8 mouse cellular contexts compared by ENCODE assay signal in genomic region chr2:164862179-164862861, GRCm38 (mm10). TPM values are rescaled to one million over a fixed set of nuclear protein-coding genes. Genes with fewer than 3 reads are reported as not detected.
DNase-seq lines count a peak whose midpoint lies in the region; ATAC-seq and TF ChIP-seq lines count a peak whose summit lies in the region.

No protein-coding gene starts in this region.

- no peak overlapping the region for H3K27ac ChIP-seq in hindbrain, embryonic 10.5 days
- H3K27ac ChIP-seq in hindbrain, embryonic 11.5 days (ENCODE audit: low read depth, low read length): no peak overlapping the region
- H3K27ac ChIP-seq in MEL (ENCODE audit: control insufficient read depth, low read depth, low read length): peak overlapping the region; percentile 66
- 0 out of 2 replicates have a peak overlapping the region, but pooled peaks have one; percentile 4 for H3K27ac ChIP-seq in forebrain, embryonic 10.5 days

- TF ChIP-seq POLR2A in MEL (IDR thresholded peaks at IDR 0.05; ENCODE audit: control insufficient read depth in 1 of 2, insufficient read depth in 1 of 2, low read depth in 1 of 2, low read length in 2 of 2, poor library complexity in 1 of 2): no peak

- H3K36me3 ChIP-seq in hindbrain, embryonic 10.5 days: no peaks in the 10 kb centered on the region
- H3K36me3 ChIP-seq in hindbrain, embryonic 11.5 days (ENCODE audit: control insufficient read depth, insufficient read depth, low read length): no peaks in the 10 kb centered on the region
- H3K36me3 ChIP-seq in MEL (ENCODE audit: control insufficient read depth in 1 of 2, insufficient read depth in 2 of 2, low read length in 2 of 2): peaks cover 0 to 25% of the 10 kb centered on the region in 2 experiments; a peak in 2 of 4 replicates
- no peaks in the 10 kb centered on the region for H3K36me3 ChIP-seq in forebrain, embryonic 10.5 days (replicated peaks)

- TF ChIP-seq EP300 in MEL (IDR thresholded peaks at IDR 0.05; ENCODE audit: low read depth in 1 of 2, low read length in 2 of 2): peak; percentile 75 to 93

- H3K79me2 ChIP-seq in MEL (ENCODE audit: control insufficient read depth, insufficient read depth, low read length, poor library complexity): no peaks in the 10 kb centered on the region

- H3K9ac ChIP-seq in hindbrain, embryonic 11.5 days (ENCODE audit: low read depth, low read length): no peak overlapping the region
- peak overlapping the region; percentile 9; the same call in 1 of the 2 replicates for H3K9ac ChIP-seq in MEL (ENCODE audit: control insufficient read depth, low read depth, low read length, poor library complexity, severe bottlenecking)

- 58% methylated on average over 9 of the region's 9 CpGs for WGBS in hindbrain, embryonic 10.5 days
- 49% methylated on average over 9 of the region's 9 CpGs for WGBS in hindbrain, embryonic 11.5 days
- WGBS in forebrain, embryonic 10.5 days: 59% methylated on average over 9 of the region's 9 CpGs

- no peak for TF ChIP-seq RAD21 in MEL (IDR thresholded peaks at IDR 0.05; ENCODE audit: low read depth, low read length)

- peaks cover 26% of the 10 kb centered on the region for H3K27me3 ChIP-seq in hindbrain, embryonic 10.5 days (ENCODE audit: insufficient read depth, poor library complexity, severe bottlenecking)
- peaks cover 3% of the 10 kb centered on the region; the same call in 1 of the 2 replicates for H3K27me3 ChIP-seq in hindbrain, embryonic 11.5 days (ENCODE audit: control insufficient read depth, insufficient read depth, low read length)
- H3K27me3 ChIP-seq in MEL (ENCODE audit: control insufficient read depth in 1 of 2, insufficient read depth in 2 of 2, low read length in 2 of 2): no peaks in the 10 kb centered on the region
- H3K27me3 ChIP-seq in forebrain, embryonic 10.5 days (ENCODE audit: poor library complexity, severe bottlenecking): peaks cover 28% of the 10 kb centered on the region

- DNase-seq in hindbrain, embryonic 10.5 days (ENCODE audit: low spot score): peak; percentile 59
- no peak for DNase-seq in hindbrain, embryonic 11.5 days (ENCODE audit: low spot score)
- DNase-seq in MEL (ENCODE audit: low read depth, low spot score): peak; percentile 83
- no peak for DNase-seq in forebrain, embryonic 10.5 days (ENCODE audit: extremely low spot score, low spot score)
- peak; percentile 82 for DNase-seq in heart, postnatal 4 days
- DNase-seq in lung, postnatal 25 days (ENCODE audit: low spot score): peak; percentile 84
- DNase-seq in layer of hippocampus, adult 18-20 months (ENCODE audit: low spot score in 2 of 2): no peak

- H3K4me1 ChIP-seq in hindbrain, embryonic 10.5 days (replicated peaks): peaks cover 37% of the 10 kb centered on the region
- H3K4me1 ChIP-seq in hindbrain, embryonic 11.5 days (replicated peaks; ENCODE audit: control insufficient read depth, insufficient read depth, low read length): no peaks in the 10 kb centered on the region
- H3K4me1 ChIP-seq in MEL (ENCODE audit: control insufficient read depth in 1 of 2, insufficient read depth in 2 of 2, low read length in 2 of 2): peaks cover 26 to 46% of the 10 kb centered on the region in 2 experiments
- peaks cover 36% of the 10 kb centered on the region for H3K4me1 ChIP-seq in forebrain, embryonic 10.5 days

- no peak for TF ChIP-seq CTCF in MEL (IDR thresholded peaks at IDR 0.05 in 2 of 3, conservative IDR thresholded peaks at IDR 0.05 in 1 of 3; ENCODE audit: control insufficient read depth in 1 of 3, insufficient read depth in 1 of 3, low read depth in 2 of 3, low read length in 3 of 3, poor library complexity in 1 of 3, severe bottlenecking in 1 of 3)

- peaks cover under 1% of the 10 kb centered on the region; the same call in 1 of the 2 replicates for H3K9me3 ChIP-seq in hindbrain, embryonic 10.5 days
- H3K9me3 ChIP-seq in hindbrain, embryonic 11.5 days (ENCODE audit: control insufficient read depth, low read length): no peaks in the 10 kb centered on the region; the same call in 1 of the 2 replicates
- no peaks in the 10 kb centered on the region for H3K9me3 ChIP-seq in MEL (replicated peaks; ENCODE audit: insufficient read depth, low read length)
- H3K9me3 ChIP-seq in forebrain, embryonic 10.5 days: peaks cover 2% of the 10 kb centered on the region; the same call in 1 of the 2 replicates

- ATAC-seq in hindbrain, embryonic 11.5 days (ENCODE audit: low FRiP score): no peak
- no peak for ATAC-seq in inflammation-experienced regulatory T-cells, adult 6 months

- H3K4me2 ChIP-seq in hindbrain, embryonic 11.5 days (replicated peaks; ENCODE audit: low read depth, low read length): no peak overlapping the region

- no peak overlapping the region for H3K4me3 ChIP-seq in hindbrain, embryonic 10.5 days
- H3K4me3 ChIP-seq in hindbrain, embryonic 11.5 days (ENCODE audit: low read depth, low read length): no peak overlapping the region
- H3K4me3 ChIP-seq in MEL (ENCODE audit: control insufficient read depth in 1 of 2, insufficient read depth in 1 of 2, low read depth in 2 of 2, low read length in 2 of 2): peak overlapping the region in 1 of 2 experiments; percentile 5; a peak in 1 of 4 replicates
- H3K4me3 ChIP-seq in forebrain, embryonic 10.5 days: no peak overlapping the region

TF ChIP-seq in MEL, 35 proteins besides CTCF, POLR2A, EP300 and RAD21 (continues in another document):
- TF ChIP-seq MAFK (IDR thresholded peaks at IDR 0.05; ENCODE audit: borderline replicate concordance, low read depth, low read length): no peak
- peak; percentile 24; the same call in 1 of the 2 replicates for TF ChIP-seq HCFC1 (IDR thresholded peaks at IDR 0.05; ENCODE audit: low read depth, low read length)

RNA-seq across cellular contexts. Expression of gene Pltp, which starts 4.8 kb away (rescaled TPM):
- 47.2 and 78.1 TPM in 2 replicates for polyA plus RNA-seq in hindbrain, embryonic 10.5 days (2016; fragmentation: Nextera tagmentation; extraction: Ambion mirVana)
- polyA plus RNA-seq in hindbrain, embryonic 11.5 days (2014; fragmentation: Nextera tagmentation; extraction: Ambion mirVana): 62.2 and 67.6 TPM in 2 replicates
- 5.2 and 6.8 TPM in 2 replicates for total RNA-seq in MEL (2012; rRNA removed)
- polyA plus RNA-seq in MEL (2012; ENCODE audit: insufficient read depth in 1 of 2, insufficient read length in 2 of 2, low read depth in 1 of 2, low replicate concordance in 2 of 2, missing spikeins in 1 of 2): 10 to 100 TPM in 1 of 2 experiments, not detected in 1; 17.1 TPM
- polyA plus RNA-seq in forebrain, embryonic 10.5 days (2016; fragmentation: Nextera tagmentation; extraction: Ambion mirVana): 36.6 and 40.0 TPM in 2 replicates
- total RNA-seq in heart, postnatal 4 days (2021): 10 to 100 TPM; 13.2 to 20.5 TPM
- total RNA-seq in layer of hippocampus, adult 18-20 months (2021): 10 to 100 TPM; 77.0 to 77.9 TPM
- 1 to 10 TPM in 2 of 3 experiments, under 1 TPM in 1; 0.50 to 3.0 (median 1.3) TPM for polyA plus RNA-seq in inflammation-experienced regulatory T-cells, adult 6 months (2017; shearing (Covaris generic))

RNA-seq across cellular contexts. Expression of gene Pcif1, which starts 16.8 kb away (rescaled TPM):
- polyA plus RNA-seq in hindbrain, embryonic 10.5 days (2016; fragmentation: Nextera tagmentation; extraction: Ambion mirVana): 76.1 and 88.4 TPM in 2 replicates
- polyA plus RNA-seq in hindbrain, embryonic 11.5 days (2014; fragmentation: Nextera tagmentation; extraction: Ambion mirVana): 58.1 and 60.0 TPM in 2 replicates
- total RNA-seq in MEL (2012; rRNA removed): 46.8 and 47.6 TPM in 2 replicates
- polyA plus RNA-seq in MEL (2012; ENCODE audit: insufficient read depth in 1 of 2, insufficient read length in 2 of 2, low read depth in 1 of 2, low replicate concordance in 2 of 2, missing spikeins in 1 of 2): 100 to 1,000 TPM in 1 of 2 experiments, not detected in 1; 118 TPM
- polyA plus RNA-seq in forebrain, embryonic 10.5 days (2016; fragmentation: Nextera tagmentation; extraction: Ambion mirVana): 78.3 and 84.6 TPM in 2 replicates
- total RNA-seq in heart, postnatal 4 days (2021): 10 to 100 TPM; 47.0 to 48.2 TPM
- total RNA-seq in layer of hippocampus, adult 18-20 months (2021): 10 to 100 TPM; 41.9 to 45.2 TPM
- polyA plus RNA-seq in inflammation-experienced regulatory T-cells, adult 6 months (2017; shearing (Covaris generic)): 100 to 1,000 TPM; 110 to 126 (median 112) TPM

RNA-seq across cellular contexts. Expression of gene Neurl2, which starts 29.1 kb away (rescaled TPM):
- polyA plus RNA-seq in hindbrain, embryonic 10.5 days (2016; fragmentation: Nextera tagmentation; extraction: Ambion mirVana): 4.3 and 5.1 TPM in 2 replicates
- polyA plus RNA-seq in hindbrain, embryonic 11.5 days (2014; fragmentation: Nextera tagmentation; extraction: Ambion mirVana): 3.0 and 4.4 TPM in 2 replicates
- 1.6 and 2.0 TPM in 2 replicates for total RNA-seq in MEL (2012; rRNA removed)
- polyA plus RNA-seq in MEL (2012; ENCODE audit: insufficient read depth in 1 of 2, insufficient read length in 2 of 2, low read depth in 1 of 2, low replicate concordance in 2 of 2, missing spikeins in 1 of 2): 1 to 10 TPM in 1 of 2 experiments, not detected in 1; 2.6 TPM
- 3.9 and 4.5 TPM in 2 replicates for polyA plus RNA-seq in forebrain, embryonic 10.5 days (2016; fragmentation: Nextera tagmentation; extraction: Ambion mirVana)
- total RNA-seq in heart, postnatal 4 days (2021): 10 to 100 TPM; 33.3 to 34.0 TPM
- 1 to 10 TPM; 2.5 to 3.0 TPM for total RNA-seq in layer of hippocampus, adult 18-20 months (2021)
- polyA plus RNA-seq in inflammation-experienced regulatory T-cells, adult 6 months (2017; shearing (Covaris generic)): 1 to 10 TPM; 1.0 to 2.7 (median 1.1) TPM

RNA-seq across cellular contexts. Expression of gene Ctsa, which starts 29.6 kb away (rescaled TPM):
- 98.2 and 104 TPM in 2 replicates for polyA plus RNA-seq in hindbrain, embryonic 10.5 days (2016; fragmentation: Nextera tagmentation; extraction: Ambion mirVana)
- 85.7 and 92.0 TPM in 2 replicates for polyA plus RNA-seq in hindbrain, embryonic 11.5 days (2014; fragmentation: Nextera tagmentation; extraction: Ambion mirVana)
- 46.3 and 50.5 TPM in 2 replicates for total RNA-seq in MEL (2012; rRNA removed)
- polyA plus RNA-seq in MEL (2012; ENCODE audit: insufficient read depth in 1 of 2, insufficient read length in 2 of 2, low read depth in 1 of 2, low replicate concordance in 2 of 2, missing spikeins in 1 of 2): 10 to 100 TPM in 1 of 2 experiments, not detected in 1; 87.7 TPM
- 77.8 and 80.4 TPM in 2 replicates for polyA plus RNA-seq in forebrain, embryonic 10.5 days (2016; fragmentation: Nextera tagmentation; extraction: Ambion mirVana)
- 100 to 1,000 TPM; 101 to 104 TPM for total RNA-seq in heart, postnatal 4 days (2021)
- total RNA-seq in layer of hippocampus, adult 18-20 months (2021): 100 to 1,000 TPM; 103 TPM
- polyA plus RNA-seq in inflammation-experienced regulatory T-cells, adult 6 months (2017; shearing (Covaris generic)): 100 to 1,000 TPM; 206 to 247 (median 207) TPM

RNA-seq across cellular contexts. Expression of gene Spata25, which starts 34.0 kb away (rescaled TPM):
- polyA plus RNA-seq in hindbrain, embryonic 10.5 days (2016; fragmentation: Nextera tagmentation; extraction: Ambion mirVana): not detected in 2 replicates
- polyA plus RNA-seq in hindbrain, embryonic 11.5 days (2014; fragmentation: Nextera tagmentation; extraction: Ambion mirVana): not detected in 2 replicates
- total RNA-seq in MEL (2012; rRNA removed): 0.42 and 0.50 TPM in 2 replicates
- under 1 TPM in 1 of 2 experiments, not detected in 1; 0.13 TPM for polyA plus RNA-seq in MEL (2012; ENCODE audit: insufficient read depth in 1 of 2, insufficient read length in 2 of 2, low read depth in 1 of 2, low replicate concordance in 2 of 2, missing spikeins in 1 of 2)
- 0.19 TPM in 1 of 2 replicates, not detected in the other for polyA plus RNA-seq in forebrain, embryonic 10.5 days (2016; fragmentation: Nextera tagmentation; extraction: Ambion mirVana)
- 1 to 10 TPM in 1 of 2 experiments, under 1 TPM in 1; 0.92 to 1.9 TPM for total RNA-seq in heart, postnatal 4 days (2021)
- total RNA-seq in layer of hippocampus, adult 18-20 months (2021): under 1 TPM in 1 of 2 experiments, not detected in 1; 0.43 TPM
- not detected for polyA plus RNA-seq in inflammation-experienced regulatory T-cells, adult 6 months (2017; shearing (Covaris generic))

Comparison
In these comparisons a context has a peak if more than half of its experiments do, and no peak if none do; other contexts are left out.
1. DNase-seq: peak in hindbrain, embryonic 10.5 days (single experiment), MEL (single experiment), heart, postnatal 4 days (single experiment) and lung, postnatal 25 days (single experiment); none in hindbrain, embryonic 11.5 days (single experiment), forebrain, embryonic 10.5 days (single experiment) and layer of hippocampus, adult 18-20 months (0 of 2).
2. H3K27ac ChIP-seq: peak in MEL (single experiment) and forebrain, embryonic 10.5 days (single experiment); none in hindbrain, embryonic 10.5 days (single experiment) and hindbrain, embryonic 11.5 days (single experiment).